In genomic region chr2:35598819-35599218, GRCm38 (mm10) we compare ENCODE assay signal across 15 mouse cellular contexts.
"Had no signal": no experiment of that assay in that cellular context is flagged by ENCODE, and none has a peak within 500 bp of the region (broad histone marks: within the 10 kb centered on the region; RNA-seq: fewer than 3 reads in every experiment).

No protein-coding gene starts in this region.

- H3K4me1 ChIP-seq: liver, embryonic 15.5 days had no signal

- H3K9me3 ChIP-seq: limb, embryonic 10.5 days; liver, embryonic 15.5 days; midbrain, embryonic 10.5 days; neural tube, embryonic 12.5 days had no signal

- DNase-seq: kidney, postnatal 10 days; kidney, postnatal 4 days; lung, embryonic 14.5 days; lung, postnatal 10 days; lung, postnatal 4 days; midbrain, embryonic 14.5 days; thymus, postnatal 4 days had no signal

- H3K36me3 ChIP-seq: limb, embryonic 10.5 days; liver, embryonic 15.5 days; midbrain, embryonic 10.5 days; neural tube, embryonic 12.5 days had no signal

- H3K9ac ChIP-seq: liver, embryonic 15.5 days; lung, embryonic 14.5 days; neural tube, embryonic 12.5 days had no signal

- H3K27ac ChIP-seq: layer of hippocampus, adult 2 months; left cerebral cortex, adult 2 months; liver, embryonic 15.5 days; midbrain, embryonic 10.5 days; neural tube, embryonic 12.5 days; stomach, postnatal 0 days had no signal

- H3K4me3 ChIP-seq: layer of hippocampus, adult 2 months; left cerebral cortex, adult 2 months; limb, embryonic 10.5 days; liver, embryonic 15.5 days; midbrain, embryonic 10.5 days; myocyte; neural tube, embryonic 12.5 days had no signal

- H3K27me3 ChIP-seq: liver, embryonic 15.5 days; neural tube, embryonic 12.5 days had no signal
